Mouse (Mus musculus): ENCODE measurements around the gene Eloa. TPM values are rescaled to one million over a fixed set of nuclear protein-coding genes. Genes with fewer than 3 reads are reported as not detected.
A peak's percentile ranks its signal among the peaks of the same experiment; 100 is the strongest.

The Eloa gene
- total and polyA plus RNA-seq, 3 experiments, result 12.9 to 108 (median 56.0) TPM

GRCm38 (mm10) chr4:135955886-135956285, 65.7 kb downstream of the Eloa start:
- Histone ChIP-seq H3K4me1 (ENCODE audit: insufficient read depth, low read depth, low read length) (peaks cover 15% of the 10 kb centered on the region; the same call in 1 of the 2 replicates), H3K9me3 (replicated peaks) (peaks cover 2% of the 10 kb centered on the region), H3K27me3 (ENCODE audit: insufficient read depth, low read length) (no peaks in the 10 kb centered on the region), H3K36me3 (replicated peaks) (peaks cover 91% of the 10 kb centered on the region), H3K4me3 (ENCODE audit: low read depth, low read length) (no peak overlapping the region)
- TF ChIP-seq GATA2 (IDR thresholded peaks at IDR 0.05; ENCODE audit: borderline replicate concordance, low read depth, low read length), result no peak
- TF ChIP-seq TAL1 (conservative IDR thresholded peaks at IDR 0.05; ENCODE audit: low read depth, low read length), result no peak
- TF ChIP-seq POLR2AphosphoS5 (IDR thresholded peaks at IDR 0.05; ENCODE audit: insufficient replicate concordance, low read depth, low read length), result no peak
- TF ChIP-seq CTCF (IDR thresholded peaks at IDR 0.05; ENCODE audit: low read depth, low read length), result no peak
- no peak for TF ChIP-seq GATA1 (IDR thresholded peaks at IDR 0.05; ENCODE audit: borderline replicate concordance, low read length)
- DNase-seq (ENCODE audit: low spot score) (no peak), ATAC-seq (ENCODE audit: extremely low read depth, insufficient number of reproducible peaks, low FRiP score, poor library complexity, severe bottlenecking) (no peak)

GRCm38 (mm10) chr4:135954241-135954640, 67.3 kb downstream of the Eloa start:
- TF ChIP-seq GATA1 (IDR thresholded peaks at IDR 0.05; ENCODE audit: borderline replicate concordance, low read length) (no peak), POLR2AphosphoS5 (IDR thresholded peaks at IDR 0.05; ENCODE audit: insufficient replicate concordance, low read depth, low read length) (no peak), GATA2 (IDR thresholded peaks at IDR 0.05; ENCODE audit: borderline replicate concordance, low read depth, low read length) (no peak), TAL1 (conservative IDR thresholded peaks at IDR 0.05; ENCODE audit: low read depth, low read length) (no peak), CTCF (IDR thresholded peaks at IDR 0.05; ENCODE audit: low read depth, low read length) (peak; percentile 96)
- no peak for ATAC-seq (ENCODE audit: extremely low read depth, insufficient number of reproducible peaks, low FRiP score, poor library complexity, severe bottlenecking)
- Histone ChIP-seq H3K36me3 (replicated peaks) (peaks cover 87% of the 10 kb centered on the region), H3K4me1 (ENCODE audit: insufficient read depth, low read depth, low read length) (peaks cover 21% of the 10 kb centered on the region), H3K9me3 (replicated peaks) (peaks cover 2% of the 10 kb centered on the region), H3K4me3 (ENCODE audit: low read depth, low read length) (no peak overlapping the region), H3K27me3 (ENCODE audit: insufficient read depth, low read length) (no peaks in the 10 kb centered on the region)
- no peak for DNase-seq (ENCODE audit: low spot score)

Other genes with a start within 250 kb of the Eloa start
- gene Srsf10, start 166.0 kb downstream of the Eloa start, total RNA-seq (2014; fragmentation: Nextera tagmentation), result 355 and 418 TPM in 2 replicates
- gene Srsf10, start 166.0 kb downstream of the Eloa start, total RNA-seq (2017), result 223 and 241 TPM in 2 replicates
- 299 and 339 TPM in 2 replicates for gene Srsf10, start 166.0 kb downstream of the Eloa start, polyA plus RNA-seq (2012)
- 264 and 272 TPM in 2 replicates for gene Pnrc2, start 147.9 kb downstream of the Eloa start, total RNA-seq (2014; fragmentation: Nextera tagmentation)
- gene Pnrc2, start 147.9 kb downstream of the Eloa start, total RNA-seq (2017), result 159 and 197 TPM in 2 replicates
- 7.7 and 7.9 TPM in 2 replicates for gene Pnrc2, start 147.9 kb downstream of the Eloa start, polyA plus RNA-seq (2012)
- 13.4 and 13.6 TPM in 2 replicates for gene Cnr2, start 126.4 kb downstream of the Eloa start, total RNA-seq (2014; fragmentation: Nextera tagmentation)
- 28.2 and 30.6 TPM in 2 replicates for gene Cnr2, start 126.4 kb downstream of the Eloa start, total RNA-seq (2017)
- 4.0 and 5.1 TPM in 2 replicates for gene Cnr2, start 126.4 kb downstream of the Eloa start, polyA plus RNA-seq (2012)
- gene Fuca1, start 101.0 kb downstream of the Eloa start, total RNA-seq (2014; fragmentation: Nextera tagmentation), result 32.8 and 66.2 TPM in 2 replicates
- 149 and 150 TPM in 2 replicates for gene Fuca1, start 101.0 kb downstream of the Eloa start, total RNA-seq (2017)
- 13.9 and 16.9 TPM in 2 replicates for gene Fuca1, start 101.0 kb downstream of the Eloa start, polyA plus RNA-seq (2012)
- gene Hmgcl, start 75.3 kb downstream of the Eloa start, total RNA-seq (2014; fragmentation: Nextera tagmentation), result 19.1 and 22.2 TPM in 2 replicates
- gene Hmgcl, start 75.3 kb downstream of the Eloa start, total RNA-seq (2017), result 38.0 and 39.1 TPM in 2 replicates
- 22.6 and 33.3 TPM in 2 replicates for gene Hmgcl, start 75.3 kb downstream of the Eloa start, polyA plus RNA-seq (2012)
- gene Gale, start 58.0 kb downstream of the Eloa start, total RNA-seq (2014; fragmentation: Nextera tagmentation), result 4.3 and 5.0 TPM in 2 replicates
- gene Gale, start 58.0 kb downstream of the Eloa start, total RNA-seq (2017), result 10.9 and 12.4 TPM in 2 replicates
- gene Gale, start 58.0 kb downstream of the Eloa start, polyA plus RNA-seq (2012), result 19.8 and 23.3 TPM in 2 replicates
- 53.9 and 65.8 TPM in 2 replicates for gene Lypla2, start 49.1 kb downstream of the Eloa start, total RNA-seq (2014; fragmentation: Nextera tagmentation)
- gene Lypla2, start 49.1 kb downstream of the Eloa start, total RNA-seq (2017), result 28.5 and 34.1 TPM in 2 replicates
- gene Lypla2, start 49.1 kb downstream of the Eloa start, polyA plus RNA-seq (2012), result 243 and 284 TPM in 2 replicates
- 26.1 and 34.9 TPM in 2 replicates for gene Pithd1, start 34.5 kb downstream of the Eloa start, total RNA-seq (2014; fragmentation: Nextera tagmentation)
- gene Pithd1, start 34.5 kb downstream of the Eloa start, total RNA-seq (2017), result 51.0 and 60.9 TPM in 2 replicates
- gene Pithd1, start 34.5 kb downstream of the Eloa start, polyA plus RNA-seq (2012), result 41.0 and 71.7 TPM in 2 replicates
- 1,598 and 1,903 TPM in 2 replicates for gene Rpl11, start 31.7 kb upstream of the Eloa start, total RNA-seq (2014; fragmentation: Nextera tagmentation)
- gene Rpl11, start 31.7 kb upstream of the Eloa start, total RNA-seq (2017), result 563 and 967 TPM in 2 replicates
- gene Rpl11, start 31.7 kb upstream of the Eloa start, polyA plus RNA-seq (2012), result 1,685 and 1,796 TPM in 2 replicates
- not detected in 2 replicates for gene Id3, start 121.7 kb upstream of the Eloa start, total RNA-seq (2014; fragmentation: Nextera tagmentation)
- gene Id3, start 121.7 kb upstream of the Eloa start, total RNA-seq (2017), result 0.22 TPM in 1 of 2 replicates, not detected in the other
- gene Id3, start 121.7 kb upstream of the Eloa start, polyA plus RNA-seq (2012), result not detected in 2 replicates
- 29.9 and 70.3 TPM in 2 replicates for gene E2f2, start 150.6 kb upstream of the Eloa start, total RNA-seq (2014; fragmentation: Nextera tagmentation)
- gene E2f2, start 150.6 kb upstream of the Eloa start, total RNA-seq (2017), result 14.1 and 16.3 TPM in 2 replicates
- 45.6 and 45.9 TPM in 2 replicates for gene E2f2, start 150.6 kb upstream of the Eloa start, polyA plus RNA-seq (2012)
- gene Asap3, start 184.6 kb upstream of the Eloa start, total RNA-seq (2014; fragmentation: Nextera tagmentation), result 0.30 TPM in 1 of 2 replicates, not detected in the other
- gene Asap3, start 184.6 kb upstream of the Eloa start, total RNA-seq (2017), result 0.05 and 0.06 TPM in 2 replicates
- 0.04 and 0.05 TPM in 2 replicates for gene Asap3, start 184.6 kb upstream of the Eloa start, polyA plus RNA-seq (2012)
- not detected in 2 replicates for gene Tcea3, start 226.0 kb upstream of the Eloa start, total RNA-seq (2014; fragmentation: Nextera tagmentation)
- gene Tcea3, start 226.0 kb upstream of the Eloa start, total RNA-seq (2017), result 0.55 and 0.70 TPM in 2 replicates
- not detected in 2 replicates for gene Tcea3, start 226.0 kb upstream of the Eloa start, polyA plus RNA-seq (2012)

Measured in G1E (cell line).